Mouse (Mus musculus) left cerebral cortex, postnatal 25 days (tissue): ENCODE measurements around the gene Snx20. TPM values are rescaled to one million over a fixed set of nuclear protein-coding genes. Genes with fewer than 3 reads are reported as not detected.

ENCODE experiments used
- DNase-seq, 2 experiments: peaks; one replicate each; pipeline ENCODE4 v3.0.0; 2022; ENCODE audit warnings: low spot score in 2 of 2, mixed read lengths in 1 of 2
- intact Hi-C: fragments of 180-260 bp; cut with DNase I; formaldehyde crosslinking; loops from one replicate; pipeline ENCODE4 v1.15.1; 2025
- total RNA-seq, 2 experiments: library from RNA; stranded (reverse); gene quantifications; 2 replicates each; pipeline ENCODE4 v1.2.3; 2021

The Snx20 gene
- total RNA-seq, 2 experiments from 2014 or later: 1.4 to 1.6 TPM

DNA sequence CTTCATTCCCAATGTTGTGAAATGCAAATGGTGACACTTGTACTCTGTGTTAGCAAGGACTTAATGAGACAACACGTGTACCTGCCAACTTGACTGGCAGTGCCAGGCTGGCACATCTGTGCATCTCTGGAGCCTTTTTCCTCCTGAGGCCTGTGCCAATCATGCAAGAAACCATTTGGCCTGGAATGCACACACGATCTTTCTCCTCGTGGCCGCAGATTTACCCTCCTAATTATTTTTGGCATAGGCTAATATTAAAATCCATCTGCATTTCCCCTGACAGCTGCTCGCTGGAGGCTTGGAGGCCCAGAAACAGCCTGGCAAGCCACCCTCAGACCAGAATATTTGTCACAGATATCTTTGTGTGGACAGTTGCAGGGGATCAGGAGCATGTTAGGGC is 58.3 kb downstream of the Snx20 start:
- intact Hi-C loops: loop anchor here (5.0 kb wide), 2 partner anchors 160 to 215 kb away; partner anchors contain the start of gene Brd7
- no peak for DNase-seq

Other genes with a start within 250 kb of the Snx20 start
- 10 to 100 TPM; 16.7 to 17.9 TPM for gene Nkd1, start 114.8 kb downstream of the Snx20 start, total RNA-seq
- gene Nod2, start 11.2 kb upstream of the Snx20 start, total RNA-seq: under 1 TPM; 0.34 to 0.43 TPM
- 100 to 1,000 TPM; 105 to 118 TPM for gene Cyld, start 60.9 kb upstream of the Snx20 start, total RNA-seq